Mouse (Mus musculus): ENCODE data around the gene Dchs1. TPM values are rescaled to one million over a fixed set of nuclear protein-coding genes. Genes with fewer than 3 reads are reported as not detected.

Gene Dchs1
- total RNA-seq, 2 experiments from 2014 or later, result 18.0 to 21.1 TPM

GRCm38 (mm10) chr7:105786506-105787284, 759 bp downstream of the Dchs1 start:
- intact Hi-C loops (cut with DNase I), result no loop called here
- DNase-seq, result no peak

DNA sequence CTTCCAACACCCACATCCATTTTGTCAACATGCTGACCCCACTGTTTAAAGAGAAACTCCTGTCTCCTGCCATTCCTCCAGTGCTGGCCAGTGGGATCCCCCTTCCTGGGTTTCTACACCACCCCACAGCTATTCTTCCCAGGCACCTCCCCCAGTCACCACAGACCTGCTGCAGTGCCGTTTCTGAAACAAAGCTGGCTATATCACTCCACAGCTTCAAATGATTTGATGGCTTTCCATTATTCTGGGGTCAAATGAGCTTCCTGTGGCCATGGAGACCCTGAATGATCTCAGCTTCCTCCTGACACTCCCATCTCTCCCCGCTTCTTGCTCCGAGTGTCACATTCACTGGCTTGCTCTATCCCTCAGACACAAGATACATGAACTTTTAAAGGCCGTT, 2.9 kb downstream of the Dchs1 start:
- DNase-seq, result no peak

DNA sequence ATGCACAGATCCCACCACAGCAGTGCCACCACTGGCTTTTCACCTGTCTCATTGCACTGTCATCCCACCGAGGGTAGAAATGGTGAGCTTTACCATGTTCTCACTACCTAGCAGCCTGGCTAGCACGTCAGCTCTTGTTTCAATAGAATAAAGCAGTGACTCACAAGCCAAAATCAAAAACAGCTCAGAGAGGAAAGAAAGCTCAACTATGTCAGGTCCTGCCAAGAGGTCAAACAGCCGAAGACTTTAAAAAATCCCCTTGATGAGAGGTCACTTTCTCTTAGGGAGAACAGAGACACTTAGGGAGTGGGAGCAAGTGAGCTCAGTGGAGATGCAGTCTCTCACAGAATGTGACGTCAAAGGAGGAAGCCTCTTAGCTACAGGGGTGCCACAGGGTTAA, 3.6 kb downstream of the Dchs1 start:
- DNase-seq, result no peak
- intact Hi-C loops (cut with DNase I), result no loop called here

More for the DNA sequence above, 2.9 kb downstream of the Dchs1 start:
- intact Hi-C loops (cut with DNase I), result no loop called here

DNA sequence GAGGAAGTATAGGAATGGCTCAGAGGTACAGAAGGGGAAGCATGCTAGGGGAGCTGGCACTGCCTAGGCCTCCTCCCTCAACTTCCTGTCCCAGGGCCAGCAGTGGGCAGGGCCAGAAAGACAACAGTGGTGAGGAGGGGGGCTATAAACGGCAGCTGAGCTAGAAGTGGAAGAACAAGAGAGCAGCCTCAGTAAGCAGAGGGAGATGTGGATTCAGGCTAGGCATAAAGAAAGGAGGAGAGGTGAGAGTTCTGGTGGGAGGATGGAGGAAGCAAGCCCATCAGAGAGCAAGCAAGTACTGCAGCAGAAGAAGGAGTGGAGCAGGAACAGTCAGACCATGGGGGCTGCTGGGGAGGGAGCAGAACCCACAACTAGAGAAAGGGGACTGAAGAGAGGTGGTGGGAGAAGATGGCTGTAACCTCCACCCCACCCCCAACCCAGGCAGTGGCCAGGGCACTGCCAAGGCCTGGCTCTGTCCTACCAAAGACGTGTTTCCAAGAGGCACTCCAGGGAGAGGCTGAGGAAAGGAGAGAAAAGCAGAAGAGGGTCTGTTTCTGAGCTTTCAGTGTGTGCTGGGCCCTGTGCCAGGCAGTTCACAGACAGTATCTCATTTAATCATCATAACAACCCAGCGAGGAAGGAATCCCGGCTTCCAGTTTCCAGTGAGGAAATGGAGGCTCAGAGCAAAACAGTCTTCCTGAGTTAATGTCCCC, 8.7 kb downstream of the Dchs1 start:
- intact Hi-C loops (cut with DNase I), result no loop called here
- DNase-seq, result peak; percentile 47 to 64

DNA sequence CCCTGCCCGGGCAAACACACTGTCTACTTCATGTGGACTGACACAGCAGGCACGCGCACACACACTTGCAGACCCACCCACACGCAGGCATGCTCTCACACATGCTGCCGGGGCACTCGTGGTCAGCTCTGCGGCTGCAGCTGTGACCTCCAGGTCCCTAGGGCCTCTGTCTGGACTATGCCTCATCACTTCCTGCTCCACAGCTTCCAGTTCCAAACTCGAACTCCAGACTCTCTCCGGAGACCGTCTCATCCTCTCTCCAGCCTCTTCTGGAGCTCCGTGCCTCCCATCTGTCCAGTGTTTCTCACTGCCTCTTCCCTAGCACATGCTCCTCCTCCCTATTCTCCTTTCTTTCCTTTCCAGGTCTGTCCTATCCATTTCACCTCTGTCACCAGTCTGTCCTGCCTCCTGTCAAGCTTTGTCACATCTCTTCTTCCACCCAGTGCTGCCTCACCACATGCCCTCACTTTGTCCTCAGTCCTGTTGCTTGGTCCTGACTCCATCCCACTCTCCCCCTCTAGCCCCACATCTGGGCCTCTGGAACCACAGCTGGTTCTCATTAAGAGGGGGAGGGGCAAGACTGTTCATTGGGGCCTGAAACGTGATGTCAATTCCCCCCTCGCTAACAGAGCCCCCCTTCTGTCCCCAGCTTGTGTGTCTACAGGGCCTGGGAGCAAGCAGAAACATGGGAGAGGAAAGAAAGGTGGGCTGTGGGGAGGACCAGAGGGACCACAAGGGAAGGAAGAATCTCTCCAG, 9.5 kb downstream of the Dchs1 start:
- peak; percentile 71 to 78 for DNase-seq
- intact Hi-C loops (cut with DNase I), result no loop called here

GRCm38 (mm10) chr7:105777316-105777715, 10.1 kb downstream of the Dchs1 start:
- intact Hi-C loops (cut with DNase I), result no loop called here
- no peak for DNase-seq

DNA sequence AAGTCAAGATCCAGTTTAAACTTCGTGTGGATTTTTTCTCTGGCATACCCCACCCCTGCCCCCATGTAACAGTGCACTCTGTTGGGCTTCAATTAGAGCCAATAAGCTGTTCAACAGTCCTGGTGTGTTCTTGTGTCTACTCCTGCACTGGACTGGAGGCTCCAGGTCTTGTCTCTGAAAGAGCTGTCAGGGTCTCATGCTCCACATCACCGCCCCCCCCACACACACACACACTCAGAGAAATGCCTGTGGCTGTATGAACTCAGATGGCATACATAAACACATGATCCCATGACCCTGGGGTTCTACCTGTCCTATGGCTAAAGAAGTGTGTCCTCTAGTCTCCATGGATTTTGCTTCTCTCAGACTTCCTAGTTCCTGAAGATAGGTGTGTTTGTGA, 11.4 kb downstream of the Dchs1 start:
- intact Hi-C loops (cut with DNase I), result no loop called here

DNA sequence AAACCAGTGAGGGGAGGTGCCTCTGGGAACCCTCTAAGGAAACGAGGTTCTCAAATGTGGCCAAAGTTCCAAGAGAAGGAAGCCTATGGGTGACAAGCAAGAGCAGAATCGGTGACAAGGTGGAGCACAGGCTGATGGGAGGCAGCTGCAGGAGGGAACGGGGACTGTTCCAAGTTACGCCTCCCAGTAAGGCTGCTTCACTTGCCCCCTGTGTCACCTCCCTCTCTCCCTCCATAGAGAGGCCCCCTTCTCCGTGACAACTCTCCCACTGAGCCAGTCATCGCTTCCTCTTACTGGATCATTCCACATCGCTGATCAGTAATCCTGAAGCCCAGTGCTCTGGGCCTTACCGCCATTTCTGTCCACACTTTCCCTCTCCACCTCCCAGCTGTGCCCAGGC, 12.8 kb downstream of the Dchs1 start:
- intact Hi-C loops (cut with DNase I), result loop anchor here (5.0 kb wide), 1 partner anchor 33 kb away; no protein-coding TSS in a partner anchor
- DNase-seq, result no peak

More for the DNA sequence above, 11.4 kb downstream of the Dchs1 start:
- no peak for DNase-seq

DNA sequence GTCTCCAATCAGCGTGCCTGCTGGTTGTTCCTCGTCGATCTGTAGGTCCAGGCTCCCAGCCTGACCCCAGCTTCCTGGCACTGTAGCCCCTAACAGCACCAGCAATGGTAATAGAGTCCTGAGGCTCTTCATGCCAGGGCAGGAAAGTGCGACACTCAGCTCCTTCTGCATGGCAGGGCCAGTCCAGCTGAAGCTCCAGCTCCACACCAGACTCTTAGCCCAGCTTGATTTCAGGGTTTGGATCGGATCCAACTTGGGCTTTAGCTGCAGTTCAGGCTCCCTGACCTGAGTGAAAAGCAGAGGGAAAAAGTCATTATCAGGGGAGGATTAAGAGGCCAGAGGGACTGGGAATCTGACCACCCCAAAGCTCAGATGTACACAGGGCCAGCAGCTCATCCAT, 14.4 kb downstream of the Dchs1 start:
- no peak for DNase-seq
- intact Hi-C loops (cut with DNase I), result loop anchor here (5.0 kb wide), 1 partner anchor 34 kb away; no protein-coding TSS in a partner anchor

DNA sequence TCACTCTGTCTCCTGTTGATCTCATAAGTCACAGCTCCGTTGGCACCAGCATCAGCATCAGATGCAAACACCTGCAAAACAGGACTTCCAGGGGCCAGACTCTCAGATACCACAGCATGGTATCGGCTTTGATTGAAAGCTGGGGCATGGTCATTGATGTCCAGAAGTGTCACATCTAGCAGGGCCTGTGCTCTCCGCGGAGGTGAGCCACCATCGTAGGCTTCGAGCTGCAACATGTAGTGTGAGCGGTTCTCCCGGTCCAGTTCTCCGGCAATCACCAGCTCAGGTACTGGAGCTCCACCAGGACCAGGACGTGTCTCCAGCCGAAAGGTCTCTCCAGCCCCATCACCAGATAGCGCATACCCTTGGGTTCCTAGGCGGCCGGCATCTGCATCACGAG, 15.1 kb downstream of the Dchs1 start:
- intact Hi-C loops (cut with DNase I), result loop anchor here (5.0 kb wide), 1 partner anchor 35 kb away; no protein-coding TSS in a partner anchor
- no peak for DNase-seq

GRCm38 (mm10) chr7:105769959-105770358, 17.5 kb downstream of the Dchs1 start:
- no peak for DNase-seq
- intact Hi-C loops (cut with DNase I), result loop anchor here (5.0 kb wide), 1 partner anchor 37 kb away; no protein-coding TSS in a partner anchor

DNA sequence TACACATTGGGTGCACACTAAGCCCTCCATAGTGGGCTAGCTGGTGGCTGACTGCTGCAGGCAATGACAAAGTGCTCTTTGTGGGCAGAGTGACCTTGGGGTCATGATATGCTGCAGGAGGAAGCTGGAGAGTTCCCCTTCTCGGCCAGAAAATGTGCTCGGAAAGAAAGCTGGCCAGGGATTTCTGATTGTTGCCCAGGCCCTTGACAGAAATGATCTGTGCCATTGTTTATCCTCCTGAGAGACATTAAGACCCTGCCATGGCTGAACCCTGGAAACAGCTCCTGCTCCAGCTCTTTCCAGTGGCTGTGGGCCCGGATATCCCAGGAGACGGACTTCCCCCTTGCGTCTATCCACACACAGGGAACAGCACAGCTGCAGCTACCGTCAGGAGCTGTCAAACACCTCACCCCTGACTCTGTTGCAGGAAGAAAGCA, 19.7 kb downstream of the Dchs1 start:
- no peak for DNase-seq
- intact Hi-C loops (cut with DNase I), result no loop called here

DNA sequence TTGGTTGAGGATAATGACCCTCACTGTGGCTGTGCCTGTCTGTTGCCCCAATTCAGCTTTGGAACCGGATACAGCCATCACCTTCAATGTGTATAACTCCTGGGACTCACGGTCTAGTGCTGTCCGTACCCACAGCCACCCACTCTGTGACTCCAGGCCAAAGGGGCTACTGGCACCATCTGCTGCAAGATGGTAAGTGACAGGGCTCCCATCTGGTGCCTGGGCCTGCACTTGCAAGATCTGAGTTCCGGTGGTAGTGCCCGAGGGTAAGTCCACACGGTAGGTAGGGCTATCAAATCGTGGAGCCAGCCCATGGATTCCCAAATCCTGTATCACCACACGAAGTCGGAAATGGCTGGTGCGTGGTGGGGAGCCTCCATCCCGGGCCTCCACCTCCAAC, 23.1 kb downstream of the Dchs1 start:
- intact Hi-C loops (cut with DNase I), result no loop called here
- no peak for DNase-seq

DNA sequence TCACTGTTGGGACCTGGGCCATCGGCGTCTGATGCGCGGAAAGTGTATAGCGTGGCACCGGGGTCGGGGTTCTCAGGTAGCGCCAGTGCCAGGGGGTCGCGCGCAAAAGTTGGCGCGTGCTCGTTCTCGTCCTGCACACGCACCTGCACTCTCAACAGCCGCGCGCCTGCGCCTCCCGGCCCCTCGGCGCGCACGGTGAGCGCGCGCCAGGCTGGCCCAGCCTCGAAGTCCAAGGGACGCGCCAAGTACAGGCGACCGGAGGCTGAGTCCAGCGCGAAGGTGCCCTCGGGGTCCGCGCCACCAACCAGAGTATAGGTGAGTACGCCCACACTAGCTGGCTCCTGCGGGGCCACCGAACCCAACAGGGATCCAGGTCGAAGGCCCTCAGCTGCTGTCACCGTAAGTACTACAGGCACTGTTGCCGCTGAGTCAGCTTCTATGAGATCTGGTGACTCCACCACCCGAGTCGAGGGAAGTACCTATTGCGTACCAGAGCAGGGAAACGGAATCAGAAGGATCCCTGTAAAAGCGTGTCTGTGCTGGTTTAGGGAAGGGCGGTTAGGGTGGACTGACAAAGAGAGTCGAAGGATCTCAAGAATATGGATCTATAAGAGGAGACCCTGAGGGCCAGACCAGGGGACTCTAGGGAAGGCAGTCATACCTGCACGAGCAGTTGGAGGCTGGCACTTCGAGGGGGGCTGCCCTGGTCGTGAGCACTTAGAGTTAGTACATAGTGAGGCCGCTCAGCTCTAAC, 24.8 kb downstream of the Dchs1 start:
- intact Hi-C loops (cut with DNase I), result no loop called here
- DNase-seq, result no peak

DNA sequence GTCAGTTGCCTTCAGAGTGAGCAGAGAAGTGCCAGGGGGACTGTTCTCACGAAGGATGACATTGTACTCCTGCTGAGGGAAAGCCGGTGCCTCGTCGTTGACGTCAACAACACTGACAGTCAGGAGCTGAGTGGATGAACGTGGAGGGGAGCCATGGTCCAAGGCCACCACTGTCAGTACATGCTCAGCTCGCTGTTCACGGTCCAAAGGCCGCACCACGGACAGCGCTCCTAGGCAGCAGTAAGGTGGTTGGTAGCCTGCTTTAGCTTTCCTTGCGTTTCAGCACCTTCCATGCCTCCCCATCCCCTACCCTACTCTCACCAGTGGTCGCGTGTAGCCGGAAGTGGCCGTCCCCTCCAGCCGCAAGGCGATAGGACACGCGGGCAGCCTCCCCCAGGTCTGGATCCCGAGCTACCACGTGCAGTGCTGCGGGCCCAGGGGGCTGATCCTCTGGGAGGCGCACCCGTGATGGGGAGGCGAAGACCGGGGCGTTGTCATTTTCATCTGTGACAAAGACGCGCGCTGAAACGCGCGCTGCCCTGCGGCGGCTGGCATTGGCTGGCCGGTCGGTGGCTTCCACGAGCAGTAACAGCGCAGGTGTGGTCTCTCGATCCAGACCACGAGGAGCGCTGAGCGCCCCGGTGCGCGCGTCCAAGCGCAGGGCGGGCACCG, 25.5 kb downstream of the Dchs1 start:
- intact Hi-C loops (cut with DNase I), result no loop called here
- DNase-seq, result no peak

GRCm38 (mm10) chr7:105753281-105753680, 34.2 kb downstream of the Dchs1 start:
- DNase-seq, result no peak
- intact Hi-C loops (cut with DNase I), result loop anchor here (5.0 kb wide), 1 partner anchor 44 kb away; no protein-coding TSS in a partner anchor

DNA sequence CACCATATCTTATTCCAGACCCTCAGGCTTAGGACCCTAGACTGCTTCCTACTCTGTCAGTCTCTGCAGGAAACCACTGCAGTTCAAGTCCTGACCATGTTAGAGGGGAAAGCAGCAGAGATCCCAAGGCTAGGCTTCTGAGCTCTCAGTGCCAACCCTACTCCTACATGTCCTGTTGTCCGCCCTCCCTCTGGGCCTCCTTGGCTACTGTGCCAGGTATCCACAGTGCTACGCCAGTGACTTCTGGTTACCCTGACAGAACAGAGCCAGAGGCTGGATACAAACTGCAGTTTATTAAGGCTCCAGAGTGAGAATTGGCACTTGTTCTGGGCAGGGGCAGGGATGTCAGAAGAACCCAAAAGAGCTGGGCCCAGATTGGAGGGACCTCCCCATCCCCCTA, 34.7 kb downstream of the Dchs1 start:
- DNase-seq, result no peak
- intact Hi-C loops (cut with DNase I), result loop anchor here (5.0 kb wide), 1 partner anchor 45 kb away; no protein-coding TSS in a partner anchor

GRCm38 (mm10) chr7:105751491-105752433, 35.7 kb downstream of the Dchs1 start, which contains the start of gene Tpp1:
Tpp1 (minus strand) TSS chr7:105752235.
- intact Hi-C loops (cut with DNase I), result loop anchor here (5.0 kb wide), 1 partner anchor 46 kb away; no protein-coding TSS in a partner anchor
- peak; percentile 84 to 91 for DNase-seq
